Mouse (Mus musculus) heart, embryonic 13.5 days (tissue): Measurements from ENCODE around the gene Clip2. TPM values are rescaled to one million over a fixed set of nuclear protein-coding genes. Genes with fewer than 3 reads are reported as not detected.
A peak's percentile ranks its signal among the peaks of the same experiment; 100 is the strongest.

Experiments used
- ATAC-seq: fragments of 200-750 bp; cut with Nextera tagmentation; 2 replicates; pipeline ENCODE4 v1.8.0; 2017; ENCODE audit warnings: moderate TSS enrichment; ENCODE audit not compliant: insufficient number of reproducible peaks, low FRiP score, low TSS enrichment; ENCODE audit errors: extremely low read depth
- H3K27ac ChIP-seq: fragments of 300-500 bp; sonication (generic); replicated peaks from 2 replicates; pipeline ENCODE4 v1.5.1; 2015; ENCODE audit warnings: moderate library complexity, mild to moderate bottlenecking, inconsistent platforms
- H3K27me3 ChIP-seq: fragments of 300-500 bp; sonication (generic); replicated peaks from 2 replicates; pipeline ENCODE4 v1.6.1; 2015; ENCODE audit warnings: mild to moderate bottlenecking, inconsistent platforms
- H3K36me3 ChIP-seq: fragments of 300-500 bp; sonication (generic); 2 replicates; pipeline ENCODE4 v1.6.1; 2015; ENCODE audit warnings: mild to moderate bottlenecking, inconsistent platforms
- H3K4me1 ChIP-seq: fragments of 300-500 bp; sonication (generic); 2 replicates; pipeline ENCODE4 v1.6.1; 2015; ENCODE audit warnings: inconsistent platforms
- H3K4me2 ChIP-seq: fragments of 300-500 bp; sonication (generic); 2 replicates; pipeline ENCODE4 v1.6.1; 2015; ENCODE audit warnings: inconsistent platforms, mild to moderate bottlenecking, moderate library complexity
- H3K4me3 ChIP-seq: fragments of 300-500 bp; sonication (generic); 2 replicates; pipeline ENCODE4 v1.5.1; 2015; ENCODE audit warnings: moderate library complexity, mild to moderate bottlenecking, inconsistent platforms
- H3K9ac ChIP-seq: fragments of 300-500 bp; sonication (generic); 2 replicates; pipeline ENCODE4 v1.6.1; 2015; ENCODE audit warnings: inconsistent platforms, mild to moderate bottlenecking, moderate library complexity
- H3K9me3 ChIP-seq: fragments of 300-500 bp; sonication (generic); 2 replicates; pipeline ENCODE4 v1.6.1; 2016; ENCODE audit warnings: inconsistent platforms
- WGBS: fragments of 180-500 bp; shearing (Covaris S2); methylation state at CpG from one replicate; pipeline ENCODE4 v1.1.7; 2015; ENCODE audit warnings: mixed read lengths; 5-methylcytosine and 5-hydroxymethylcytosine counted together
- polyA plus RNA-seq: library from polyadenylated mRNA; unstranded; fragments of >200 nt; fragmentation: Nextera tagmentation; extraction: Ambion mirVana; gene quantifications from 2 replicates; pipeline ENCODE4 v1.2.1, GENCODE M21; 2015

Clip2 gene
- polyA plus RNA-seq, 1 experiment from 2014 or later = 2.0 TPM

DNA sequence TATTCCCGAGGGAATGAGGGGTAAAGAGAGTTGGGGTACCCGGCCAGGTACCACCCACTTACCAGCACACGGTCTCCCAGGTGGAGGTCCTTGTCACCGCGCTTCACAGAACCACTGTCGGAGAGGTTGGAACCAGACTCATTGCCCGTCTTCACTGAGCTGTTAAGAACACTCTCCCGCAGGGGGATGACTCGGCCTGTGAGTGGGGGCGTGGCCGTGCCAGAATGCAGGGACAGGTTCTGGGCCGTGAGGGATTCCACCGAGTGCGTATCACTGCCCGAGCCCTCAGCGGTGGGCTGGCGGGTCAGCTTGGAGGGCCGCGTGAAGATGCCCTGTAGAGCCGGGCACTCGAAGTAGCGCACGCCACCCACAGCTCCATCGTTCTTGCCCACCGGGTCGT, 29.7 kb downstream of the Clip2 start:
- Histone ChIP-seq H3K36me3 (peaks cover 66% of the 10 kb centered on the region), H3K27me3 (no peaks in the 10 kb centered on the region), H3K9me3 (no peaks in the 10 kb centered on the region), H3K9ac (no peak overlapping the region), H3K27ac (no peak overlapping the region), H3K4me2 (no peak overlapping the region), H3K4me1 (peaks cover 4% of the 10 kb centered on the region; the same call in 1 of the 2 replicates), H3K4me3 (no peak overlapping the region)
- 83% methylated on average over 26 of the region's 26 CpGs for WGBS
- ATAC-seq = no peak

DNA sequence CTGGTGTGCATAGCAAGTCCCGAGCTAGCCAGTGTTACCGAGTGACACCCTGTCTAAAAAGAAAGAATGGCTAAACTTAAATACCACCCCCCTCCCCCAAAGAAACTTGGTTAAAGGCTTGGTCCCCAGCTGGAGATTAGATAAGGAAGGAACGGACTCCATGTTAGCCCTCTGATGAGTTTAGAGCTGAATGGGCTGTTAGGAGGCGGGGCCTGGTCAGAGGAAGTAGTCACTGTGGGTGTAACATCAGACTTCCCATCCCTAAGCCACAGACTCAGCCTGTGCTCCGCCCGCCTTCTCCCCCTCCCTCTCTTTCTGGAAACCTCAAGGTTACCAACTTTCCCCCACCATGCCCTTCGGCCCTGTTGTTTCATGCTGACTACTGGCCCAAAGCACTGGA, 30.4 kb downstream of the Clip2 start:
- H3K36me3 ChIP-seq = peaks cover 73% of the 10 kb centered on the region
- no peaks in the 10 kb centered on the region for H3K9me3 ChIP-seq
- H3K27ac ChIP-seq = no peak overlapping the region
- peaks cover 4% of the 10 kb centered on the region; the same call in 1 of the 2 replicates for H3K4me1 ChIP-seq
- 53% methylated on average over 7 of the region's 7 CpGs for WGBS
- no peak overlapping the region for H3K4me3 ChIP-seq
- H3K9ac ChIP-seq = no peak overlapping the region
- no peak overlapping the region for H3K4me2 ChIP-seq
- no peak for ATAC-seq
- no peaks in the 10 kb centered on the region for H3K27me3 ChIP-seq

DNA sequence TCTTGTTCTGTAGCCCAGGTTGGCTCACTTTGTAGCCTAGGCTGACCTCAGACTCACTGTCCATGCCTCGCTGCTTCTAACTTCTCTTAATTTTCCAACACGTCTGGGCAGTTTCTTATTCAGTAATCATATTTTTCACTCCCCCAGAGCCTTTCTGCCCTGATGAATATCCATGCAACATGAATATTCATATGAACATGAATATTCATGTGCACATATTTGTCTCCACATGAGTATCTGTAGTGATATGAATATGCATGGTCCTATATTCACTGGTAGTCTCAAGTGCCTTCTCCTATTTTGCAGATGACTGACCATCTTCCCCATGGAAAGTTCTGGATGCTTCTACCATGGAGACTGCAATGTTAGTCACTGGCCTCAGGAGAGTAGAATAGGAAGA, 31.1 kb downstream of the Clip2 start:
- H3K4me3 ChIP-seq = no peak overlapping the region
- peaks cover 73% of the 10 kb centered on the region for H3K36me3 ChIP-seq
- no peaks in the 10 kb centered on the region for H3K27me3 ChIP-seq
- WGBS = 83% methylated on average over 2 of the region's 2 CpGs
- H3K27ac ChIP-seq = no peak overlapping the region
- peaks cover 4% of the 10 kb centered on the region; the same call in 1 of the 2 replicates for H3K4me1 ChIP-seq
- H3K9ac ChIP-seq = no peak overlapping the region
- 0 out of 2 replicates have a peak, but pooled peaks cover 6% of the 10 kb centered on the region for H3K9me3 ChIP-seq
- ATAC-seq = no peak
- H3K4me2 ChIP-seq = no peak overlapping the region

DNA sequence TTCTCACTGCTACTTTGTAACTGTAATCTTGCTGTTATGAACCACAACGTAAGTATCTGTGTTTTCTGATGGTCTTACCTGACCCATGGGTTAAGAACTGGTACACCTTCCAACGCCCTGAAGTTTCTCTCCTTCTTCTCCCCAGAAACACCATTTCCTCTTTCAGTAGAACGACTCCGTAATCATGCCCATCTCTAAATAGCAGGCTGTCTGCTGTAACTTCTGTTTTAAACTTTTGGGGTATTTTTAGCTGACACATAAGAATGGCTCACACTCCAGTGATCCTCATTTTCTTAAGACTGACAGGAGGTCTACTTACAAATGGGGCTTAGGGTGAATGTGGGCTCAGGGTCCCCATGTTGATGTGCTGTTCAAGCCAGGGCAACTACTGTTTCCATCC, 32.1 kb downstream of the Clip2 start:
- peaks cover 77% of the 10 kb centered on the region for H3K36me3 ChIP-seq
- WGBS = 78% methylated on average over 4 of the region's 4 CpGs
- no peak for ATAC-seq

DNA sequence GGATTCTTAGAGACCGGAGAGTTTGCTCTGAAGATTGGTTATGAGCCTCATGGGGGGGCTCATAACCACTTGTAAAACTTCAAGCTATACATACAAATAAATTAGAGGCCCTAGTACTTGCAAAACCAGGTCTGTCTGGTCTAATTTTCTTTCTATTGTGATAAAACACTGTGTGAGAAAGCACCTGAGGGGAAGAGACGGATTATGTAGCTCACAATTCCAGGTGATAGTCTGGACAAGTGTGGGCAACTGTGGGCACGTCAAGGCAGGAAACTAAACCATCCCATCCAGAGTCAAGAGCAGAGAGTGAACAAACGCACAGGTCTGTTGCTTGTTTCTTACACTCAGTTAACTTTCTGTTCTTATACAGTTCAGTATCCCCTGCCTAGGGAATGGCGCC, 32.8 kb downstream of the Clip2 start:
- H3K4me1 ChIP-seq = peaks cover 4% of the 10 kb centered on the region; the same call in 1 of the 2 replicates
- H3K4me3 ChIP-seq = no peak overlapping the region
- H3K4me2 ChIP-seq = no peak overlapping the region
- no peaks in the 10 kb centered on the region for H3K27me3 ChIP-seq
- H3K27ac ChIP-seq = no peak overlapping the region
- ATAC-seq = no peak
- WGBS = 86% methylated on average over 5 of the region's 5 CpGs
- 0 out of 2 replicates have a peak, but pooled peaks cover 8% of the 10 kb centered on the region for H3K9me3 ChIP-seq
- no peak overlapping the region for H3K9ac ChIP-seq
- H3K36me3 ChIP-seq = peaks cover 80% of the 10 kb centered on the region

More for the DNA sequence above, 32.1 kb downstream of the Clip2 start:
- no peak overlapping the region for H3K27ac ChIP-seq
- H3K4me2 ChIP-seq = no peak overlapping the region
- H3K27me3 ChIP-seq = no peaks in the 10 kb centered on the region
- H3K4me1 ChIP-seq = peaks cover 4% of the 10 kb centered on the region; the same call in 1 of the 2 replicates
- H3K4me3 ChIP-seq = no peak overlapping the region
- H3K9me3 ChIP-seq = 0 out of 2 replicates have a peak, but pooled peaks cover 8% of the 10 kb centered on the region
- no peak overlapping the region for H3K9ac ChIP-seq

DNA sequence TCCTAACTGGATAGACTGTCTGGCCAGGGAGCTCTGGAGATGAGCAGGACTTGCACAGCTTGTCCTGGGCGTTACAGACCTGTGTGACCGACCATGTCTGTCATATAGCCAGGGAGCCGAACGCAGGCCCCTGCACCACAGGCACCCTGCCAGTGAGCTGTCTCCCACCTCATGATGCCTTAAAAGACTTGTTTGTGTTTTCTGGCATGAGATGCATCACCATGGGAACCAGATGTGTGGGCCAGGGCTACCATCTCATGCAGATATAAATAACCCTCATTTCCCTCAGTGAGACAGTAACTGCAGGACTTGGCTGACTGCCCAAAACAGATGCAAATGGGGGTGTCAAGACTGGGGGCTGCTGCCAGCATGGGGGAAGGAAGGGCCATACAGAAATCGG, 40.1 kb downstream of the Clip2 start:
- Histone ChIP-seq H3K27me3 (no peaks in the 10 kb centered on the region), H3K4me1 (peaks cover 10% of the 10 kb centered on the region), H3K36me3 (peaks cover 86% of the 10 kb centered on the region), H3K9me3 (0 out of 2 replicates have a peak, but pooled peaks cover 8% of the 10 kb centered on the region), H3K27ac (no peak overlapping the region), H3K9ac (peak overlapping the region; percentile 24; the same call in 1 of the 2 replicates), H3K4me2 (no peak overlapping the region), H3K4me3 (no peak overlapping the region)
- no peak for ATAC-seq
- WGBS = 52% methylated on average over 5 of the region's 5 CpGs

DNA sequence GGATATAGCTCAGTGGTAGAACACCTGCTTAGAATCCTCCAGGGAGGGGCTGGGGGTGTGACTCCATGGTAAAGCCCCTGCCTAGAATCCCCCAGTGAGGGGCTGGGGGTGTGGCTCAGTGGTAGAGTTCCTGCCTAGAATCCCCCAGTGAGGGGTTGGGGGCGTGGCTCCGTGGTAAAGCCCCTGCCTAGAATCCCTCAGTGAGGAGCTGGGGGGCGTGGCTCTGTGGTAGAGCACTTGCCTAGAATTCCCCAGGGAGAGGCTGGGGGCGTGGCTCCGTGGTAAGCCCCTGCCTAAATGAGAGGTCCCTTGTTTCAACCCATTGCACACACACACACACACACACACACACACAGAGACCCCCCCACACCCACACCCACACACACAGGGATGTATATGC, 42.0 kb downstream of the Clip2 start:
- Histone ChIP-seq H3K9ac (no peak overlapping the region), H3K4me1 (peaks cover 10% of the 10 kb centered on the region), H3K4me2 (no peak overlapping the region), H3K36me3 (peaks cover 72% of the 10 kb centered on the region), H3K27ac (no peak overlapping the region), H3K4me3 (no peak overlapping the region), H3K9me3 (no peaks in the 10 kb centered on the region), H3K27me3 (no peaks in the 10 kb centered on the region)
- no peak for ATAC-seq
- 82% methylated on average over 5 of the region's 5 CpGs for WGBS

DNA sequence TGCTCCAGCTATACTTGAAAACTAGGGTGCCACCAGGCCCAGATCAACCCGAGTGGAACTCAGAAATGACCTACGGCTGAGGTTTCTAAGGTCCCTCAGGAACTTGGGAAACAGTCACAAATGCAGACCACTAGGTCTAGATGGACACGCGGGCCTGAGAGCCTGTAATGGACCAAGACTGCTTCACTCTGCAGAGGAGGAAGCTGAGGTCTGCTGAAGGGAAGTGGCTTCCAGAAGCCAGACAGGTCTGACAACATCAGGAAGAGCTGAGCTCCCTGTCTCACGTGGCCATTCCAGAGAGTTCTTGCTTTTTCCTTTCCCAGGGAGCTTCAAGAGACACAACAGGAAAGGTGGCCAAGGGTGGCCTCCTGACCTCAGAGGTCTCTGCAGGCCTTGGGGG, 43.3 kb downstream of the Clip2 start:
- peaks cover 10% of the 10 kb centered on the region for H3K4me1 ChIP-seq
- WGBS = 75% methylated on average over 5 of the region's 5 CpGs
- H3K4me3 ChIP-seq = no peak overlapping the region
- H3K9me3 ChIP-seq = no peaks in the 10 kb centered on the region
- no peak for ATAC-seq
- H3K36me3 ChIP-seq = peaks cover 61% of the 10 kb centered on the region
- H3K27ac ChIP-seq = no peak overlapping the region
- H3K27me3 ChIP-seq = no peaks in the 10 kb centered on the region
- no peak overlapping the region for H3K4me2 ChIP-seq
- H3K9ac ChIP-seq = no peak overlapping the region

DNA sequence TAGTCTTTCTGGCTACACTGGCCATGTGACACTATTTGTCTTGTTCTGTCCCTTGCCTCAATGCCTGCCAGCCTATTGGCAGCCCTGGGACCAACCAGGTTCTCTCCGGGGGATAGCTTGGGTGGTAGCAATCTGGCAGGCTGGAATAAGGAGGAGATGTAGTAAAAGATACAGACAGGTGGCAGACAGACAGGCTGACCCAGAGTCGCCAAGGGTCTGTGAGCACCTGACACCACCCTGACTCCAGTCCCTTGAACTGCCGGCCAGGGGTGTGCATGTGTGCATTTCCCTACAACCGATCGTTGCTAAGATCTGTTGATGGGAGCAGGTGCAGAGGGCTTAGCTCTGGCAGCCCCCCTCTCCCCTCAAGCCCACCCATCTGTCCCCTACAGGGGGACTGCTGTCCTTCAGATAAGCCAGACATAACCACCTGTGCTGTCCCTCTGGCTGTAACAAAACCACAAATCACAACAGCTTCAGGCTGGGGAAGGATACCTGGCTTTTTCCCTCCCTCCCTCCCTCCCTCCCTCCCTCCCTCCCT, 44.3 kb downstream of the Clip2 start:
- H3K9me3 ChIP-seq = no peaks in the 10 kb centered on the region
- WGBS = 70% methylated on average over 5 of the region's 5 CpGs
- no peaks in the 10 kb centered on the region for H3K27me3 ChIP-seq
- H3K27ac ChIP-seq = no peak overlapping the region
- no peak overlapping the region for H3K4me3 ChIP-seq
- ATAC-seq = no peak
- H3K4me1 ChIP-seq = peaks cover 10% of the 10 kb centered on the region
- no peak overlapping the region for H3K9ac ChIP-seq
- no peak overlapping the region for H3K4me2 ChIP-seq
- H3K36me3 ChIP-seq = peaks cover 60% of the 10 kb centered on the region

DNA sequence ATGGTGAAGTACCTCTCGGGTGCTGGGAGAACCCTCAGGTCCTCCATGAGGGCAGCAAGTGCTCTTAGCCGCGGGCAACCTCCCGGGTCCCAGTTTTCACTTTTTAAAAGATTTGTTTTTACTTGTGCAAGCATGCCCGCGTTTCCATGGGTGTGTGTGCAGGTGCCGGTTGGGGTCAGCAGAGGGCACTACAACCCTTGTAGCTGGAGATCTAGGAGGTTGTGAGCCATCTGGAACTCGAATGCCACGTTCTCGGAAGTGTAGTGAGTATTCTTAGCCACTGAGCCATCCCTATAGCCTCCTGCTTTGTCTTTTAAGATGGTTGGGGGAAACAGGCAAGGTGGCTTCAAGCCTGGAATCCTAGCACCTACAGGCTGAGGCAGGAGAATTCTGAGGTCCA, 44.9 kb downstream of the Clip2 start:
- 19% methylated on average over 10 of the region's 10 CpGs for WGBS
- H3K27me3 ChIP-seq = no peaks in the 10 kb centered on the region
- H3K27ac ChIP-seq = no peak overlapping the region
- H3K9ac ChIP-seq = no peak overlapping the region
- no peak for ATAC-seq
- peaks cover 60% of the 10 kb centered on the region for H3K36me3 ChIP-seq
- H3K4me1 ChIP-seq = peaks cover 7% of the 10 kb centered on the region
- H3K4me3 ChIP-seq = no peak overlapping the region
- H3K4me2 ChIP-seq = no peak overlapping the region
- no peaks in the 10 kb centered on the region for H3K9me3 ChIP-seq

DNA sequence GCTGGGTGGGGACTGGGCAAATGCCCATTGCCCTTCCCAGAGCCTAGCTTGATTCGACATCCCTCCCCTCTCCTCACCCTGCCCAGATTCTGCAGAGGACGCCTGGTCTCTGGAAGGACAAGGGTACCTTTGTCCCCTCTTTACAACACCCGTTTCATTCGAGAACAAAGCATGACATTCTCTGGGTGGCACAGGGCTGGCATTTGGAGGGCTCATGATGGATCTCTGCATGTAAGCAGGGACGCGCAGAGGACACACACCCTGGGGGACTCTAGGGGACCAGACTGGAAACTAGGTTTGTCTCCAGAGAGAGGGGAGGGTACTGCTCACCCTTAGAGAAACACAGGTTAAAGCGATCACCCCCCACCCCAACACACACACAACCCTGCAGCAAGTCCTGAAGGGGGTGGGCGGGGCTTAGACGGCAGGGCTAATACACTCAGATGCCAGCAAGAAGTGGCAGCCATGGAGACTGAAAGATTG, 46.4 kb downstream of the Clip2 start:
- Histone ChIP-seq H3K36me3 (peaks cover 62% of the 10 kb centered on the region), H3K4me2 (no peak overlapping the region), H3K9me3 (no peaks in the 10 kb centered on the region), H3K27me3 (no peaks in the 10 kb centered on the region), H3K4me1 (no peaks in the 10 kb centered on the region), H3K27ac (no peak overlapping the region), H3K4me3 (no peak overlapping the region), H3K9ac (no peak overlapping the region)
- 72% methylated on average over 9 of the region's 9 CpGs for WGBS
- no peak for ATAC-seq

DNA sequence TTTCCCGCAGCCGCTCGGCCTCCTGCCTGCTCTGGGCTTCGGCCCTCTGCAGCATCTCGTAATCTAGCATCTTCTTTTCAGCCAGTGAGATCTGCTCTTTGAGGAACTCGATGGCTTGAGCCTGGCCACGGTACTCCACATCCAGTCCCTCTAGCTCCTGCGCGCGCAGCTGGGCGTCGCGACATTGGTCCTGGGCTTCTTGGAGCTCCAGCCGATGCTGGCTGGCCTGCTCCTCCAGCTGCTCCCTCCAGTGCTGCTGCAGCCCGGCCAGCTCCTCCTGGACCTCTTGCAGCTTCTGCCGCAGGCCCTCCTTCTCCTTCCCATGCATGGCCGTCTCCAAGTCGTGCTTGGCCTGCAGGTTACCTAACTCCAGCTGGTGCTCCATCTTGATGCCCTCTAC, 49.6 kb downstream of the Clip2 start:
- Histone ChIP-seq H3K36me3 (peaks cover 55% of the 10 kb centered on the region), H3K27me3 (no peaks in the 10 kb centered on the region), H3K4me1 (no peaks in the 10 kb centered on the region), H3K4me3 (no peak overlapping the region), H3K9ac (no peak overlapping the region), H3K4me2 (no peak overlapping the region), H3K9me3 (no peaks in the 10 kb centered on the region), H3K27ac (no peak overlapping the region)
- 88% methylated on average over 18 of the region's 18 CpGs for WGBS
- ATAC-seq = no peak
